Mouse (Mus musculus): ENCODE measurements at regions not wholly inside any gene's neighbourhood (a gene's known extent, or its start where the extent isn't known, plus 50 kb on each side); places are given as distances from the start of the nearest gene placed in this dataset.

DNA sequence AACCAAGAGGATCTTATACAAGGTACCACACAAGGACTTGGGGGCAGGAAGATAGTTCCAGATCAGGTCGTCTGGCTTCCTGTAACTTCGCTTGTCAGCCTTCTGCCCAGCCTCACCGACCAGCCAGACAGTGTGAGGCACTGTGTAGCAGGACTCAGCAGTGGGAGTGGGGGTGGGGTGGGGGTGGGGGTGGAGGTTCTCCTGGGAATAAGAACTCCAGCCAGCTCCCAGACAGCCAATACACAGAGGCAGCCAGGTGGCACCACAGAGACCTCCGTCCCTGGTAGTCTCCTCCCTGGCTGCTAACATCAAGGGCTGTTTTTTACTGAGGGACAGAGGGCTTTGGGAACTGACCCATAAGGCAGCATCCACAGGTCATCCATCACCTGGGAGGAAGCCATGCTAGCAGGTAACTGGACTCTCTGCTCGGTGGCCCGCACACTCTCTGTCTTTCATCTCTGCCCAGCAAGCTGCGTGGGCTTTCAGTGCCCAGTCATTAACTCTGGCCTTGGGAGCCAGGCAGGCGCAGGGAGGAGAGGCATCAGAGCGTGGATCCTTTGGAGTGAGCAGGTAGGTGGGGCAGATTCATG lies 60.3 kb upstream of the Wnt4 start:
- in situ Hi-C loops (cut with MboI, MseI): no loop called here

DNA sequence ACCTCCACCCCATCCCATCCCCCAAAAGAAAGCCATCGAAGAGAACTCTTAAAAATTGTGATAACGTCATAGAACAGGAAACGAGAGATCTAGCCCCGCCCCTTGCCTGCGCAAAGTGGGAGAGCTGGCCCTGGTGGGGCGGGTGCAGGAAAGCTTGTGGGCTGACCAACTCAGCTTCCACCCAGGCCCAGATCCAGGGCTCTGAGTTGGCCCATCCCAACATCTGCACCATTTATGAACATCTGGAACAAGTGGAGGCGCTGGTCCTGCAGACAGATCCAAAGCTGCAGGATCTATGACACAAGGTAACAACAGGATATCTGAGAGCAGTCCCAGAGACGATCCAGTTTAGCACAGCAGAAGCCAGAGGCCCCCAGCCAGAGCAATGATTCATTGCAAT lies 62.7 kb upstream of the Wnt4 start:
- in situ Hi-C loops (cut with MboI, MseI): no loop called here

DNA sequence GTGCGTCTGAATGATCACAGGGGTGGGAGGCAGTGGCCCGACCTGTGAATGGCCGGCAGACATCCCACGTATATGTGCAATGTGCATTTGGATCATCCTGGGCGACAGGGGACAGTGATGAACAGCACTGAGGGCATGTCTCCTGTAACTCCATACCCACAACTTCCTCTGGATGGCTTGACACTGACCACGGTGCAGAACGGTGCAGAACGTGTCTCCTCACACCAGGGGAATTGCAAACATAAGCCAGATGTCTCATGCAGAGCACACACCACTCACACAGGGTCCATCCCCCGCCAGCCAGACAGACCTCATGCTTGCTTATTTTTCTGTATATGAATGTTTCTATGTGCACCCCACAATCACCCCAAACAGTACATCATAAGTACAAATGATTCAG lies 64.4 kb upstream of the Wnt4 start:
- in situ Hi-C loops (cut with MboI, MseI): no loop called here

DNA sequence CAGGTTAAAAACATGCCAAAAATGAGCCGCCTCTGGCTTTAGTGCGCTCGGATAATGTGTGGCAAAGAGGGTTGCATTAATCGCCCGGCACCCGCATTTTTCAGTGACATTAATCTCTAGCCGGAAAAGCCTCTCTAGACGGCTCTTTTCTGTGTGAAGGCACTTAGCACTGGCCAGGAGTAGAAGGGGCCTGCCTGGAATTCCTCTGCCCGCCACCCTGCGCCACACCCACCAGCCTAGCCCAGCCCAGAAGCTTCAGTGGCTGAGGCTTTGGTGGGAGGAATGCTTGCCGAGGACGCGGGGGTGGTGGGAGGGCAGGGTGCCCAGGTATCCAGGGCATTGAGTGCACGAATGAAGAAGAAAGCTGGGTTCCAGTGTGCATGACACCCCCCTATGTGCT lies 65.2 kb upstream of the Wnt4 start:
- in situ Hi-C loops (cut with MboI, MseI): no loop called here

DNA sequence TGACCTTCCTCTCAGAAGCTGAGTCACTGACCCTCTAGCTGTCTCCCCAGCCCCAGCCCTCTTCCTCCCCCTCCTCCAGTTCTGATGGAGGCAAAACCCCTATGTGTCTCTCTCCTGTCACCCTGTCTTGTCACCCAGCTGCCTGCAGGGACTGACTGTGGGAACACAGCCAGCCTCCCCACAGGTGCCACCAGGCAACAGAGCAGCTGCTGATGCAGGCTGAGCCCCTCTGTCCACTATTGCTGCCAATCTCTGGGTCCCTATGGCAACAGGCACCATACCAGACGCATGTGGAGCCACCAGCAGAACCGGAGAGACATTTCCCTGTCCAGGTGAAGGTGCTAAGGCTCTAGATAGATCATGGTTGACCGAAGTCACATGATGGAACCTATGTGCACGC lies 66.0 kb upstream of the Wnt4 start:
- in situ Hi-C loops (cut with MboI, MseI): no loop called here

DNA sequence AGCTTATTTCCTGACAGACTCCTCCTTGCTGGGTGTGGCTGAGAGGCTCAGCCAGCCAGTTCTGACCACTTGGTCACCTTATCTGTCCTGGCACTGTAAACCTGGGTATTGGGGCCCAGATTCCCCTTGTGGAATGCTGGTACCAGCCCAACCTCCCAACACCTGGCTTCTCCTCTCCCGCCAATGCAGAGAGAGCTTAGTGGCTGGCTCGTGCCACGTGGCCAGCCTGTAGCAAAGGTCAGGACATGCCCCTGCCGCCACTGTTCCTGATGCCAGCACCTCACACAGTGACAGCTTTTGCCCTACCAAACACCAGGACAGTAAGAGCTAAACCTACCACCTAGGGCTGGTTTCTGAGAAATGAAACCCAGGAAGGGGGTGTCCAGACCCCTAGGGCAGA lies 66.8 kb upstream of the Wnt4 start:
- in situ Hi-C loops (cut with MboI, MseI): no loop called here

DNA sequence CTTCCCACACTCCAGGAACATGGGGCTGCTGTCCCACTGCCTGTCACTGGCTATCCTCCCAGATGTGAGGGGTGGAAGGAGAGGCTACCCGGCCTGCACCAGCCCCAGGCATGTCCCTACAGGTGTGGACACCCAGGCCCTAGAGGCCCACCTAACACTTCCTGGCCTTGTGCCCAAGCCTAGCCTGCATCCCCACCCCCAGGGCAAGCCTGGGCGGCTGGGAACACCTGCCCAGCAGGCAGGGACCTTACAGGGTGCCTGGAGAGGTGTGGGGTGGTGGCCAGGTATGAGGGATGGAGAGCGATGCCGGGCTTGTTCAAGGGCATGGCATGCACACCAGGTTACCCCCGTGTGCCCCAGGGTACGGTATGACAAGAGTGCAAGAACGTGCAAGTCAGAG lies 76.3 kb upstream of the Wnt4 start:
- in situ Hi-C loops (cut with MboI, MseI): loop anchor here (10.0 kb wide), 1 partner anchor 334 kb away; no protein-coding TSS in a partner anchor

DNA sequence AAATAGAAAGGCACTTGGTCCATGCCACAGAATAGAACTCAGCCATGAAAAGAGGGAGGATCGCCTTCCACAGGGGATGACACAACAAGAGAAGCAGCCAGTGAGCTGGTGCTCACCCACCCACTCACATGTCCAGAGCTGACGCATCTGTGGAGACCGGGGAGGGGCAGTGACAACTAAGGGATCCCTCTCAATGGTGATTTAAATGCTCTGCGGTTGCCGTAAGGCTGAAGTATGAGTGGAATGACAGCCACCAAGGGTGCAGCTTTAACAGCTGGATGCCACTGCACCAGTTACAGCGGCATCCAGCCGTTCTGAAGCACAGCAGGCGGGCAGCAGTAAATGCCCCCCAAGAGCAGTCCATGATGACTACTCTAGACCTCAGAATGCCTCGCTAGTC lies 76.9 kb upstream of the Wnt4 start:
- in situ Hi-C loops (cut with MboI, MseI): loop anchor here (10.0 kb wide), 1 partner anchor 334 kb away; no protein-coding TSS in a partner anchor

DNA sequence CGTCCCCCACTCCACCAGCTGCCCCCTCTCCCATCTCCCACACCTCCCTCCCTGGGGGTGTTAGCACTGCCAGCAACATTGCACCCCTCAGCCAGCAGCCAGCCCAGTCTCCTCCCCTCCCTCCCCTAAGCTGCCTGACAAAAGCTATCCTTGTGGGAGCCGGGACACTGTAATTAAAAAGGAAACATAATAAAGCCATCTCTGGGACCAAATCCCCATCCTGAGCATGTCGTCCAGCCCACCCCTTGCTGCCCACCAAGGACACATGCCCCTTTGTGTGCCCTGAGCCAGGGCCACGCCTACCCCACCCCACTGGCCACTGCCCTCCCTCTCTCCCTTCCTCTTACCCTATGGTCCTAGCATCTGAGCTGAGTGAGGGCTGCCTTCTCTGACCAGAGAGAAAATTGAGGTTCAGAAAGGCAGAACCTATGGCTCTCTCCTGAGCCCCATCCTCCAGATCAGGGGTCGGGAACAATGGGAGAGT lies 80.8 kb upstream of the Wnt4 start:
- in situ Hi-C loops (cut with MboI, MseI): no loop called here

DNA sequence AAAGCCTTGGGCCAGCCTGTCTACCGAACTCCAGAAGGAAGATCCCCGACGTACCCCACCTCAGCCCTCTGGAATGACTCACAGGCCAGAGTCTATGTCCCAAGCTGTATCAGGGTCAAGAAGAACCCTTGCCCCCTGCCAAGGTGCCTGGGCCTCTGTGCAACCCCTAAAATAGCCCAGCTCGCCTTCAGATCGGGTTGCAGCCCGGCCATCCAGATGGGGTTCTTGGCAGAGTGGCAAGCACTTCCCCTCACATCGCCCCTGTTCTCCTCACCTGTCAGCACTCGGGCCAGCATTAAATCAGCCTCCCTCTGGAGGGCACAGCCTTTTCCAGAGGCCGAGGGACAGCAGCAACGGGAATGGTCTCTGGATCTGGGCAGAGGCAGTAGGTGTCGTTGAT lies 83.2 kb upstream of the Wnt4 start:
- in situ Hi-C loops (cut with MboI, MseI): no loop called here

DNA sequence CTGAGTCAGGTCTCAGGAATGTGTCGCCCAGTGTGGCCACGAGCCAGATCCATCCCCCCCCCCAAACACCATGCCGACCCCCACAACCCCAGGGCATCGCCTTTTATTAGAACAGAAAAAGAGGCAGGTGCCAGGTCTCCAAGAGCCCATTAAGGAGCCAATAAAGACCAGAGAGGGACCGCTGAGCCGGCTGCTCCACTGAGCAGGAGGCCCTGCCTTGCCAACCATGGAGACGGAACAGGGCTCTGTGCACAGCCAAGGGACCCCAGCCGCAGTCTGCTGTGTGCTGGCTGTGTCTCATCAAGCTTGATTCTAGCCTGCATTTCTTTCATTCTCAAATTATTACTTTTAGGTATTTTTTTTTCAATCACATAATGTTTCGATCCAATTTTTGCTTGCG lies 86.7 kb upstream of the Wnt4 start:
- in situ Hi-C loops (cut with MboI, MseI): no loop called here

DNA sequence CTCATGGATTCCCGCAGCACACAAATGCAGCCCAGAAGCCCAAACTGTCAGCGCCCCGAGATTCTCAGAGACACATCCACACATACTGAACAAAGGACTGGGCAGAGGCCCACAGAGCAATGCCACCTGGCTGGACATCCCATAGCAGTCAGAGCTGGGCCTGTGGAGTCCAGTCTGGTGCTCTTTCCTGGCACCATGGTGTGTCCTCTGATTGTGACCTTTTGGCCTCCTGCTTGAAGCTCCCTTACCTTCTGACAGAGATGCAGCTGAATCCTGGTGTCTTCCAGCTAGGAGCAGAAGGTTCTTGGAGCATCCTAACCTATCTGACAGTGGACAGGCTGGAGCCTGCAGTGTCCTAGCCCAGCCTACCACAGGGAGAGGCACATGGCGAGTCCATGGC lies 87.5 kb upstream of the Wnt4 start:
- in situ Hi-C loops (cut with MboI, MseI): no loop called here

DNA sequence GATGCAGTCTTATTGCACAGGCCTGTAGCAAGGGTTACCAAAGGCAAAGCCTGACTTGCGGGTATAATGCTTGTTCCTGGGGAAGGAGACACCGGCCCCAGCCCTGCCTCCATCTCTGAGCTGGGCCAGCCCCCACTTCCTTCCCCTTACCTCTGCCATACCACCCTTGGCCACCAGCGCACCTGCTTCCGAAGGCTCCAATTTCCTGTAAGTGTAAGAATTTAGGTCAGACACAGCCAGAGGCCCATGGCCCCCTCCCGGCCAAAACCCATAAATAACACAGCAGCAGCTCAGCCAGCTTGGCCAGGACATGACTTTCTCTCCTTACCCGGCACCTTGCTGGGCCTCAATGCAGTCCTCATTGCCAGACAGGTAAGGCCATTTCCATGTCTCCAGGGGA lies 88.2 kb upstream of the Wnt4 start:
- in situ Hi-C loops (cut with MboI, MseI): no loop called here

DNA sequence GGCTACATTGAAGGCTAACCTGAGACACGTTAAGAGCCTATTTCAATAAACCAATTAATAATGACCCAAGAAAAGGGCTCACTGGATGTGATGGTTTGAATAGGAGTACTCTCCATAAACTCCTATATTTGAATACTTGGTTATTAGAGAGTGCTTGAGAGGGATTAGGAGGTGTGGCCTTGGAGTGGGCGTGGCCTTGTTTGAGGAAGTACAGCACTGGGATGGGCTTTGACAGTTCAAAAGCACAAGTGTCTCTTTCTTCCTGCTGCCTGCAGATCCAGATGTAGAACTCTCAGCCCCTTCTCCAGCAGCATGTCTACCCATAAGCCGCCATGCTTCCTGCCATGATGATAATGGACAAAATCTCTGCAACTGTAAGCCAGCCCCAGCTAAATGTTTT lies 89.7 kb upstream of the Wnt4 start:
- in situ Hi-C loops (cut with MboI, MseI): no loop called here

DNA sequence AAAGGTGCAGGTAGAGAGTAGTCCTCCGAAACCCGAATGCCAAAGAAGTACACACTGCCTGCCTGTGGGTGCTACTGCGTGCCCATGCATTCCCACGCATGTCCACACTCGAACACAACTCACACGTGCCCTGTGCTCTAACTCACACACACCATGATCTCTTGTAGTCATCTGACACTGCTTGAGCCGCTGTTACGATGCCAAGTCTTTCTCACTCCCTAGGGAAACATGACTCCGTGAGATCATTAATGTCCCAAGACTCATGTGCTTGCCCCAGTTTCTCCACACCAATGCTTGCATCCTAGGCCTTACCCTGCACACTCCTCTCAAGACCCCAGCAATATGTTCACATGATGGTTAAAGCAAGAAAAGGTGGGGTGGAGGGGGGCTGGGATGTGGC lies 90.2 kb upstream of the Wnt4 start:
- in situ Hi-C loops (cut with MboI, MseI): no loop called here

DNA sequence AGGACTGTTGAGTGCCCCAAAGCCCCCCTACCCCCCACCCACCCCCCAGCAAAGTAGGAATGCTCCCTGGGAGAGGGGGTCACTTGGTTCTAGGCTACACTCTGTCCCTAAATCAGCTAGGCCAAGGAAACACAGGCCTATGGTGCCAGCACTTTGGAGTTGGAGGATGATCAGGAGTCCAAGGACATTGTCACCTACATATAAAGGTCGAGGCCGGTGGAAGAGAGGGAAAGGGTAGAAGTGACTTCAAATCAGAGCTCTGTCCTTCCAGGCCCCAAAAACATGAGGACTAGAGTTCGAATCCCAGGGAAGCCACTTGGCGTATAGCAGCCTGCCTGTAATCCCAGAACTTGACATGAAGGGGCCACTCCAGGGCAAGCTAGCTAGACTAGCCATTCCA lies 92.3 kb upstream of the Wnt4 start:
- in situ Hi-C loops (cut with MboI, MseI): no loop called here

DNA sequence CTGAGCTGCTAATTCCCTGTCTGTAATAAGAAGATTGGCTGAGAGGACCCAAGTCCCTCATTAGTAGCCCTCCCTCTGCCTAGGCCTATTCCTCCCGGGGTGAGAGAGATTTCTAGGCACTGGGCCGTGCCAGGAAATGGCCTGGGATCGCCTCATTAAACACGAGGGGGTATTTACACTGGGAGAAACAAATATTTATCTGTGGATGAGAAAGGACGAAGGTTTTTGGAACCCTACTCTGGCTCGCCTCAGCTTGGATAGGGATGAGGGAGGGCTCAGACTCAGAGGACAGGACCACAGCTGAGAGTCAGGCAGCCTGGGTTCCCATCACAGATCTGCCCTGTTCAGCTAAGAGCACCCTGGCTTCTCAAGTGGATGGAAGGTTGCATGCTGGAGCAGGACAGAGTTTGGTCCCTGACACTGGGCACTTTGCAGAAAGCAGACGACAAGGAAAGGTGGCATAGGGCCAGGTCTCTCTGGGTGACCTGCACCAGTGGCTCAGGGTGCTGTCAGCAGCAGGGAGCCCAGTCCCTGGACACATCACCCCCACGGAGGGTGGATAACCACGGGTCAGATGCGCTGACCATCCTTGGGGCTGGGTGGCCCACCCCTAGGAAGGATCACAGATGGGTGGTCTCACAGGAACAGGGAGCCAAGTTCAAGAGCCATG lies 94.0 kb upstream of the Wnt4 start:
- in situ Hi-C loops (cut with MboI, MseI): loop anchor here (5.0 kb wide), 1 partner anchor 104 kb away; no protein-coding TSS in a partner anchor

DNA sequence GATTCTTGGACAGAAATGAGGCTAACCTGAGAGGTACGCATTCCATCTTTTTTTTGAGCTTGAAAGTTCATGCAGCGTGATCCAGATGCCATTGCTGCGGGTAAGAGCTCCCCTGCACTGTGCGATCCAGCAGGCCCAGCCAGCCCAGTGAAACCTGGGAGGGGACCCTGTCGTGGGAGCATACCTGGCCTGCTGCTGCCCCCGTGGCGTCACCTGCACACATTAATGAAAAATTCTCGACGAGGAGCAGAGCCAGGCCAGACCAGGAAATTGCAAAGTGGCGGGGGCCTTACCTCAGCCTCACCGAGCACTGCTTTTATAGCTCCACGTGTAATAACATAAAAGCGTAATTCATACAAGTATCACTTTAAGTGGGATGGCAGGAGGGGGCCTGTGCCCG lies 94.7 kb upstream of the Wnt4 start:
- in situ Hi-C loops (cut with MboI, MseI): loop anchor here (5.0 kb wide), 1 partner anchor 105 kb away; no protein-coding TSS in a partner anchor

DNA sequence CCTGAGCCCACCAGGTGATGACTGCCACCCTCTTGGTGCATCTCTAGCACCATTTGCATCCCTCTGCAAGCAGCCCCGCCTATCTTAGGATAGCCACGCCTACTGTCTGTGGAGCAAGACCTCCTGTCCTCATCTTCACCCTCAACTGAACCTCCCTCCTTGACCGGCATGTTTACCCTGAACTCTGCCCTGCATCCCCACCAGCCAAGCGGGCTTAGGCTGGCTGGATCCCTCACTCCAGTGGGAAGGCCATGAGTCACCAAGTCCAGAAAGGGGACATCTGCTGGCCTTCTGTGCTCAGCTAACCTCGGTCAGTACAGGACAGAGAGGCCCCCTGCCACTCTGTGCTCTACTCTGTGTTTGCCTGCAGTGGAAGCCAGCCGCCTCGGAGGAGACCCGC lies 96.0 kb upstream of the Wnt4 start:
- in situ Hi-C loops (cut with MboI, MseI): loop anchor here (5.0 kb wide), 1 partner anchor 106 kb away; no protein-coding TSS in a partner anchor

DNA sequence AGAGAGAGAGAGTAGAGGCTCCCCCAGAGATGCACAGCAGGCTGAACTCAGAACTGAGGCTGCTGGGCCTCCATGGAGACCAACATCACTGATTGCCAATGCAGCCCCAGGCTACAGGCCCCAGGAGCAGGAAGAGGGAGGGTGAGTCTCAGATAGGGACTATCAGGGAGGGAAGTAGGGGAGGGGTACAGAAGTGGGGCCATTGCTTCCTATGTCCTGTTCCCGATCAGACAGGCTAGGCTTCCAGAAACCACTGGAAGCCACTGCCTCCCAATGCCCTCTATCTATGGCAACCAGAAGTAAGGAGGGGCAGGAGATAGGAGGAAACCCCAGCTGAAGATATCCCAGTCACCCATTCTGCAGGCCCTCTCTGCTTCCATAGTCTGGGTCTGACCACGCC lies 97.2 kb upstream of the Wnt4 start:
- in situ Hi-C loops (cut with MboI, MseI): loop anchor here (5.0 kb wide), 1 partner anchor 107 kb away; no protein-coding TSS in a partner anchor

DNA sequence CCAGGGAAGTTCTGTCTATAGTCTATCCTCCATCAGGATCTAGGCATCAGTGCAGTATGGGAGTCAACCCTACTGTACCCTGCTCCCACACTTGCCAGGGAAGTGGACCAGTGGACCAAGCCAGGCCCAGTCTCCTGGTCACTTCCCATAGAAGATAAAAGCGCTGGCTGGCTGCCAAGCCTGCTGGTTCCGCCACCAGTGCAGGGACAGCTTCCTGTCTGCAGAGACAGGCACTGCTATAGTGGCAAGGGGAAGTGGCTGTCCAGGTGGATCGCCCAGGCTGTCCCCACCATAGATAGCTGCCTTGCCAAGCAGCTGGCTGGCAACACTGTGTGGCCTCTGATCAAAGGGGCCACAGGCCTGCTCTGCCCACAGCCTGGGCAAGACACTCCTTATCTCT lies 98.5 kb upstream of the Wnt4 start:
- in situ Hi-C loops (cut with MboI, MseI): no loop called here

DNA sequence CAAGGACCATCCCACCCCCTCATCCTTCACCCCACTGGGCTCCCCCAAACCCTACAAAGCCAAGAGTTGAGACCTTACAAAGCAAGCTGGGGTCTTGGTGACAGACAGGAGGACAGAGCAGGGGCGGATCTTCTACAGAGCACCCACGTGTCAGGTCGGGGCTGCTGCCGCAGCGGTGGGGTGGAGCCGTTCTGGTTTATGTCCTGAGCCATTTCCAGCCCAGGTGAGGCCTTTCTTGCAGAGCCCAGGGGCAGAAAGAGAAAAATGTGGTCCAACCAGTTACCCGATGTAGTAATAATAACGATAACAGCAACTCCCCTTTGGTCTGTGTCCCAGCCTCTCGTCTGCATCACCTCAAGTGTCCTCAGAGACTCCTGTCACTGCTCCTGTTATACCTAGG lies 112.4 kb upstream of the Wnt4 start:
- in situ Hi-C loops (cut with MboI, MseI): no loop called here

DNA sequence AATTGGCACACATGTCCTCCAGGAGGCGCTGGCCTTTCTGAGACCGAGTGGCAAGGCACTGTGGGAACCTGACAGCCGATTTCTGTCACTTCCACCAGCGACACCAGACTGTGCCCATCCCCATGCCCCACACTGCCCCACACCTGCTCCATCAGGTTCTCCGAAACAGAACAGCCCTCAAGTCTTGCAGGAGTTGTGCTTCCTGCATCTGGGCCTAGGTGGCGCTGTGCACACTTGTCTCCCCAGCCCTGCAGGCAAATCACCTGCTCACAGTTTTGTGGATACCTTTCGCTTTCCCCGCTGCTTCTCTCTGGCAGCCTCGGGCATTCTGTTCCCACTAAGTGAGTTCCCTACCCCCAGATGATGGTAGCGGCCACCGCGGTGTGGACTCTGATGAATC lies 112.9 kb upstream of the Wnt4 start:
- in situ Hi-C loops (cut with MboI, MseI): no loop called here

Data from T-helper 1 cell (primary cell).